Mouse (Mus musculus): ENCODE results near the gene Tesc.

GRCm38 (mm10) chr5:118036888-118037797 is 9.6 kb downstream of the Tesc start:
- TF ChIP-seq CTCF (IDR thresholded peaks at IDR 0.05; ENCODE audit: control insufficient read depth, insufficient read depth, insufficient replicate concordance, low read depth, low read length) (no peak), POLR2A (IDR thresholded peaks at IDR 0.05; ENCODE audit: control insufficient read depth, low read depth, low read length) (no peak)

Data from testis, adult 2 months (tissue).